Mouse (Mus musculus) embryonic fibroblast, embryonic 13.5 days (primary cell): Measurements from ENCODE around the gene Cyp4a12a. TPM values are rescaled to one million over a fixed set of nuclear protein-coding genes. Genes with fewer than 3 reads are reported as not detected.
A peak's percentile ranks its signal among the peaks of the same experiment; 100 is the strongest.
"Not testable (repeated sequence)": the region's sequence is repeated elsewhere in the genome, so short reads cannot be mapped to it uniquely, and the experiment has no call there.

ENCODE experiments used
- H3K27ac ChIP-seq: 2 replicates; pipeline ENCODE4 v1.5.1; 2012; ENCODE audit warnings: low read length, control low read depth, inconsistent platforms; ENCODE audit not compliant: insufficient read depth
- H3K4me1 ChIP-seq: 2 replicates; pipeline ENCODE4 v1.6.1; 2011; ENCODE audit warnings: low read length; ENCODE audit not compliant: control insufficient read depth, insufficient read depth
- H3K4me3 ChIP-seq: 2 replicates; pipeline ENCODE4 v1.5.1; 2011; ENCODE audit warnings: mild to moderate bottlenecking, control low read depth, low read length; ENCODE audit not compliant: insufficient read depth
- CTCF ChIP-seq: IDR thresholded peaks from 2 replicates; pipeline ENCODE4 v1.5.1; 2011; ENCODE audit warnings: mild to moderate bottlenecking, control low read depth, low read length, moderate library complexity, borderline replicate concordance; ENCODE audit not compliant: insufficient read depth
- POLR2A ChIP-seq: IDR thresholded peaks from 2 replicates; pipeline ENCODE4 v1.6.1; 2011; ENCODE audit warnings: low read depth, mild to moderate bottlenecking, control low read depth, low read length, moderate library complexity
- polyA plus RNA-seq: library from polyadenylated mRNA; stranded (reverse); fragments of >200 nt; gene quantifications from 2 replicates; pipeline ENCODE4 v1.2.4, GENCODE M21; 2011; ENCODE audit warnings: low read depth; ENCODE audit not compliant: missing spikeins, insufficient read length

Cyp4a12a gene
- not detected in 2 replicates for polyA plus RNA-seq

DNA sequence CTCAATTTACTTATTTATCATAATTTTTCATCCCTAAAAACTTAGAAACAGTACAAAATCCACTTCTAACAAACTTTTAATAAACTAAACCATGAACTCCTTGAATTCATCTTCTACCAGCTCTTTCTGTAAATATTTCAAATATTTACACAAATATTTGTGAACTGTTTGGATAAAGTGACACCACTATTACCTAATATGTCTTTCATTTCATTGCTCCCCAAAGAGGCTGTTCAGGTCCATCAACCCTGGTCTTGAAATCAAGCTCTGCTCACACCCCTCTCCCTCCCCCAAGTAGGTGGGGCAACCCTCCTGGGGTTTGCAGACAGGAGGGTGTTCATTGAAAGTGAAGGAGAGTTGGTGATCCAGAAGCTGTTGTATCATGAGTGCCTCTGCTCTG is at the start of gene Cyp4a12a:
Gene Cyp4a12a, plus strand, starts transcription at position 301 of the 400 bp plus-strand sequence.
- H3K4me1 ChIP-seq, H3K27ac ChIP-seq, H3K4me3 ChIP-seq: not testable (repeated sequence)

DNA sequence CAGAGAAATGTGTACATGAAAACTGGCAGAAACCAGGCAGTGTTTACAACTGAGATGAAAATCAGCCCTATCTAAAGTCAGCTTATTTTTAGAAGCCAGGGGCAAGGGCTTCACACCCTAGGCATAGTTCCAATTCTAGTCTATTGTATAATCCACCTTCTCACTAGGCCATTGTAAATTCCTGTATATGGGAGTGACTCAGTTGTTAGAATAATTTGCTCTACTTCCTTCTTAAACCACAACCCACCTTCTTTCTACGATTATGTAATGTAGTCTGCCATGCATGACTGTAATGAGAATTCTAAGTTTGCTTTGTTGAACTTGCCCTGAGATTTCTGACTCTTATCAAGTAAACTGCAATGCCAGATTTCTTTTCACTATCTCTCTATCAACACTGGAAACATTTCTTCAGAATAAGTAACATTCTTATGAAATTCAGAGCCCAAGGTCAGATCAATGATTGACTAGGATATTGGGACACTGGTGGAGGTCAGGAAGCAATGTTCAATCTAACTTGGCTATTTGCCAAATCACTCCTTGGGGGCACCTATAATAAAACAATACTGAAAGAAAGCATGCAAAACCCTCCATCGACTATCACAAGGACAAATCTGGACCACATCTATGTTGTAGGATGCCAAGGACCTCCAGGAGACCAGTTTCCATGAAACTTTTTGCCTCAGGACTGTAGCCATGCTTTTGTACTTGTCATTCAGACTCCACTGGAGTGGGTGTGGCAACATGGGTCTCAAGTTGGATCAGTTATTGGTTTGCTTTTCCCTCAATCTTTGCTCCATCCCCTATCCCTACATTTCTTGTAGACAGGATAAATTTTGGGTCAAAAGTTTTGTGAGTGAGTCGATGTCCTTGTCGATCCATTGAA is 33.9 kb upstream of the Cyp4a12a start:
- H3K4me3 ChIP-seq, H3K27ac ChIP-seq, H3K4me1 ChIP-seq: not testable (repeated sequence)

DNA sequence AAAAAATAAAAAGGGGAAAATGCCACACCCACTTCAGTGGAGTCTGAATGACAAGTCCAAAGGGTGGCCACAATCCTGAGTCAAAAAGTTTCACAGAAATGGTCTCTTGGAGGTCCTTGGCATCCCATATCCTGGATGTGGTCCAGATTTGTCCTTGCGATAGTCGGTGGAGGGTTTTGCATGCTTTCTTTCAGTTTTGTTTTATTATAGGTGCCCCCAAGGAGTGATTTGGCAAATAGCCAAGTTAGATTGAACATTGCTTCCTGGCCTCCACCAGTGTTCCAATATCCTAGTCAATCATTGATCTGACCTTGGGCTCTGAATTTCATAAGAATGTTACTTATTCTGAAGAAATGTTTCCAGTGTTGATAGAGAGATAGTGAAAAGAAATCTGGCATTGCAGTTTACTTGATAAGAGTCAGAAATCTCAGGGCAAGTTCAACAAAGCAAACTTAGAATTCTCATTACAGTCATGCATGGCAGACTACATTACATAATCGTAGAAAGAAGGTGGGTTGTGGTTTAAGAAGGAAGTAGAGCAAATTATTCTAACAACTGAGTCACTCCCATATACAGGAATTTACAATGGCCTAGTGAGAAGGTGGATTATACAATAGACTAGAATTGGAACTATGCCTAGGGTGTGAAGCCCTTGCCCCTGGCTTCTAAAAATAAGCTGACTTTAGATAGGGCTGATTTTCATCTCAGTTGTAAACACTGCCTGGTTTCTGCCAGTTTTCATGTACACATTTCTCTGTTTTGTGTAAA is 20.4 kb upstream of the Cyp4a12a start:
- H3K27ac ChIP-seq, H3K4me3 ChIP-seq, H3K4me1 ChIP-seq: not testable (repeated sequence)

- Histone ChIP-seq H3K4me1 (no peaks in the 10 kb centered on the region), H3K4me3 (no peak overlapping the region)
- no peak for TF ChIP-seq CTCF
- TF ChIP-seq POLR2A, result no peak
Measured at GRCm38 (mm10) chr4:115280342-115280741, 18.5 kb upstream of the Cyp4a12a start.

DNA sequence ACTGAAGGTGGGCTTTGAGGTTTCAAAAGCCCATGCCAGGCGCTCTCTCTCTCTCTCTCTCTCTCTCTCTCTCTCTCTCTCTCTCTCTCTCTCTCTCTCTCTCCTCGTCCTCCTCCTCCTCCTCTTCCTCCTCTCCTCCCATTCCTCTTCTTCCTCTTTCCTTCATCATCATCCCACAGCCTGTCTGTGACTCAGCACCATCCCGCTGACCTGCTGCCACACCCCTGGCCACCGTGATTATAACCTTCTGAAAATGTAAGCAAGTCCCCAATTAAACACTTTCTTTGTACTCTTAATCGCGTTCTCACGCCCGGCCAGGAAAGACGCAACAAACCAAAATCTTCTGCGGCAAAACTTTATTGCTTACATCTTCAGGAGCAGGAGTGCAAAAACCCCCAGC is 18.1 kb upstream of the Cyp4a12a start:
- peak overlapping the region; percentile 11 for H3K4me3 ChIP-seq
- H3K4me1 ChIP-seq, H3K27ac ChIP-seq: not testable (repeated sequence)

More at GRCm38 (mm10) chr4:115280342-115280741, 18.5 kb upstream of the Cyp4a12a start:
- no peak overlapping the region for H3K27ac ChIP-seq

GRCm38 (mm10) chr4:115281231-115281767 is 17.5 kb upstream of the Cyp4a12a start:
- not testable (repeated sequence) for H3K4me1 ChIP-seq, H3K27ac ChIP-seq
- H3K4me3 ChIP-seq, result peak overlapping the region; percentile 11; the same call in 1 of the 2 replicates

- not testable (repeated sequence) for H3K4me3 ChIP-seq, H3K4me1 ChIP-seq, H3K27ac ChIP-seq
Measured at GRCm38 (mm10) chr4:115325722-115326121, 26.9 kb downstream of the Cyp4a12a start.

- not testable (repeated sequence) for H3K27ac ChIP-seq, H3K4me3 ChIP-seq, H3K4me1 ChIP-seq
Measured at GRCm38 (mm10) chr4:115365624-115366023, 66.8 kb downstream of the Cyp4a12a start.

DNA sequence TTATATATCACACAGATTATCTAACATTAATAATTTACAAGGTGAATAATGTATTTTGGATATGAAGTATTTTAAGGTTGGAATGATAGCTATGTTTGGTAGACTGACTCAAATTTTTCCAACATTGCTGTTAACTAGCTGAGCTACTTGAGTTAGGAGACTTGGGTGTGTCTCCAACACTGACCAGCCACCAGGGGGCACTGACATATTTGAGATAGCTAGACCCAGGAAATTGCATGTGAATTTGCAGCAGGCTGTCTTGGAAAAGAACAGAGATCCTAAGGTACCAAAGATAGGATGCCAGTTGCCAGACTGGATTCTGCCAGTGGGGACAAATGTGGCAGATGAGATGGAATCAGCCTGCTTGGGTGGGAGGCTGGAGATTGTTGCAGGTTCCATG is 69.2 kb downstream of the Cyp4a12a start:
- not testable (repeated sequence) for H3K4me1 ChIP-seq, H3K4me3 ChIP-seq, H3K27ac ChIP-seq

Other genes with a start within 250 kb of the Cyp4a12a start
- gene Tal1, start 242.6 kb upstream of the Cyp4a12a start, polyA plus RNA-seq, result not detected in 2 replicates
- not detected in 2 replicates for gene Pdzk1ip1, start 210.3 kb upstream of the Cyp4a12a start, polyA plus RNA-seq
- 0.16 TPM in 1 of 2 replicates, not detected in the other for gene Cyp4x1, start 164.8 kb upstream of the Cyp4a12a start, polyA plus RNA-seq
- not detected in 2 replicates for gene Cyp4a29, start 57.0 kb upstream of the Cyp4a12a start, polyA plus RNA-seq
- 1.1 and 1.6 TPM in 2 replicates for gene Cyp4a12b, start 112.6 kb downstream of the Cyp4a12a start, polyA plus RNA-seq
- not detected in 2 replicates for gene Cyp4a30b, start 153.6 kb downstream of the Cyp4a12a start, polyA plus RNA-seq
- gene Cyp4a14, start 197.1 kb downstream of the Cyp4a12a start, polyA plus RNA-seq, result not detected in 2 replicates
- gene Cyp4a10, start 219.2 kb downstream of the Cyp4a12a start, polyA plus RNA-seq, result not detected in 2 replicates